Mouse (Mus musculus): Measurements from ENCODE around the gene Yaf2.
"Not testable (repeated sequence)": the region's sequence is repeated elsewhere in the genome, so short reads cannot be mapped to it uniquely, and the experiment has no call there.

Gene Yaf2

DNA sequence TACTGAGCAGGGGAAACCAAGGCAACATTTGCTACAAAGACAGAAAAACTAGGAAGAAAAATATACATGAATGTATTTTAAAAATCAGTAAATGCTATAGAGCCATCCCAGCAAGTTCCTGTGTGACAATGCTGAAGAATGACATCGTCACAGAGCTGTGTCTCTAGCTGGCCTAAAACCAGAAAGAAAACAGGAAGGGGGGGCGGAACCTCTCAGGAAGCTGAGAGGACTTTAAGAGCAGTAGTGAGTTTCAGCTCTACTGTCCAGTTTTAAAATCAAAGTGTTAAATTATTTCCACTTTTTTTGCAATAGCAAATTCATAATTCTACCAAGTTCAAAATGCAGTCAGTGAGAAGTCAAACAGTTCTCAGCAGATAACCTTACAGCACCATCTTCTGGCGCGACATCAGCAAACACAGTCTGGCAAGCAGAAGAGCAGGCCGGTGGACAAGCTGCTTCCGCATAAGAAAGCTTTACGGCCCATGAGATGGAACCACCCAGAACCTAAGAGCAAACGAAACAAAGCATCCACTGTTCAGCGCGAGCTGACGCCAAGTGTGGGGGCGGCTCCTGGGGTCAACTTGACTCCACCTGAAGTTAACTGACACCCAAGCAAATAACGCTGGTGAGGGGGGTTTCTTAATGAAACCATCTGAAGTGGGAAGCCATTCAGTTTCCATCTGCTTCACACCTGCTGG, 85.0 kb downstream of the Yaf2 start:
- DNase-seq (ENCODE audit: low spot score), result no peak

DNA sequence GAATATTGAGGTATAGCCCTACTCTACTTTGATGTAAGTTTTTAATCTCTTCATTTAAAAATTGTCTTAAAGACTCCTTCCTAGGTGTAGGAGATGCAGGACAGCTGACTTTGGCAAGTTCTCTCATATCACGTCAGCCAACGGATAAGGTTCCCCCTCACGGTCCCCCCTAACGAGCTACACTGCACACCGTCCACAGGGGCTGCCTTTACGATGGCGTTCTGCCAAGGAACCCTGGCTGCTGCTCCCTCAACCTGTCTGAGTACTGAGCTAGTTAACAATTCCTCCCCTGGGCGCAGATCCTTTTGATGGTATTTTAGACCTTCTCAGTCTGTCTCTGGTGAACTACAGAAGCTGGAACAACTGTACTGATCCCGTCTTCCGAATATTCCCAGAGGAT, 93.5 kb downstream of the Yaf2 start:
- no peak for DNase-seq (ENCODE audit: low spot score)

DNA sequence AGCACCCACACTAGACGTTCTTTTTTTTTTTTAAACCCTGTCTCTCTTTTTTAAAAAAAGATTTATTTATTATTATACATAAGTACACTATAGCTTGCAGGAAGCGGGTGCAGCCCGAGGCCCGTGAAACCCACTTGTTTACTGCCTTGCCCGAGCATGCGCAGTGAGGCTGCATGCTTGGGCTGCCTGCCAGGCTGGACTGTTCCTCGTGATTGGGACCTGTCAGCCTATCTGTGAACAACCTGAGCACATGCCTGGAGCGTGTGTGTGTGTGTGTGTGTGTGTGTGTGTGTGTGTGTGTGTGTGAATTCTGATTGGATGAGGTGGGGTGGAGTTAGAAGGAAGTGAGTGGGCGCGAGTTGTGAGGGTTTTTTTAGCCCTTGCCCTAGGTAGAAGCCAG, 100.3 kb downstream of the Yaf2 start:
- not testable (repeated sequence) for DNase-seq (ENCODE audit: low spot score)
